Mouse (Mus musculus) lung, adult 2 months (tissue): ENCODE measurements at regions not wholly inside any gene's neighbourhood (a gene's known extent, or its start where the extent isn't known, plus 50 kb on each side); places are given as distances from the start of the nearest gene placed in this dataset.

ENCODE experiments used
- CTCF ChIP-seq: fragments of 200-500 bp; IDR thresholded peaks from 2 replicates; pipeline ENCODE4 v1.5.1; 2011; ENCODE audit warnings: mild to moderate bottlenecking, low read length, control low read depth; ENCODE audit not compliant: insufficient read depth
- POLR2A ChIP-seq: fragments of 200-500 bp; IDR thresholded peaks from 2 replicates; pipeline ENCODE4 v1.6.1; 2011; ENCODE audit warnings: low read depth, mild to moderate bottlenecking, control low read depth, low read length, borderline replicate concordance; ENCODE audit errors: extremely low read depth

DNA sequence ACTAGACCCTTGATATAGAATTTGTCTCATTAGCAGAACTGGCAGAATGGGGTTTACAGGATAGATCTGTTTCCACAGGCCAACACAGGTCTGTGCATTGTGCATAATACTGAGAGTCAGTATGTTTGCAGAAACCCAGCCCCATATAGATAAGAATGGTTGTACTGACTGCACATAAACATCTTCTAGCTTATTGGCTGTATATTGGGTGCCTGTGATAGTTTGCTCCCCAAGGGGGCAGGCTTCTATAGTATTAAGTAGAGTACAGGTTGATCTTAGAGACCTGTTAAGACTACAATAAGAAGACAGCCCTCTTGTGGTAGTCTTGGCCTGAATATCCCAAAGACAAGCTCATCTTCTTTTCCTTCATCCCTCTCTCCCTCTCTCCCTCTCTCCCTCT, 90.1 kb upstream of the Tex13c2 start:
- TF ChIP-seq POLR2A, result no peak
- TF ChIP-seq CTCF, result no peak
